Mouse (Mus musculus) liver, embryonic 12.5 days (tissue): ENCODE measurements around the gene Wdr31. TPM values are rescaled to one million over a fixed set of nuclear protein-coding genes. Genes with fewer than 3 reads are reported as not detected.
"Not testable (repeated sequence)": the region's sequence is repeated elsewhere in the genome, so short reads cannot be mapped to it uniquely, and the experiment has no call there.

ENCODE experiments used
- ATAC-seq: fragments of 200-750 bp; cut with Nextera tagmentation; 2 replicates; pipeline ENCODE4 v1.8.0; 2017; ENCODE audit warnings: moderate number of reproducible peaks, mild to moderate bottlenecking, moderate library complexity
- H3K27ac ChIP-seq: fragments of 300-500 bp; sonication (generic); 2 replicates; pipeline ENCODE4 v1.5.1; 2016; ENCODE audit warnings: mild to moderate bottlenecking
- H3K27me3 ChIP-seq: fragments of 300-500 bp; sonication (generic); replicated peaks from 2 replicates; pipeline ENCODE4 v1.6.1; 2016; ENCODE audit warnings: mild to moderate bottlenecking, moderate library complexity
- H3K36me3 ChIP-seq: fragments of 300-500 bp; sonication (generic); 2 replicates; pipeline ENCODE4 v1.6.1; 2016; ENCODE audit warnings: mild to moderate bottlenecking, moderate library complexity
- H3K4me1 ChIP-seq: fragments of 300-500 bp; sonication (generic); 2 replicates; pipeline ENCODE4 v1.6.1; 2016
- H3K4me2 ChIP-seq: fragments of 300-500 bp; sonication (generic); 2 replicates; pipeline ENCODE4 v1.6.1; 2016; ENCODE audit warnings: mild to moderate bottlenecking, moderate library complexity
- H3K4me3 ChIP-seq: fragments of 300-500 bp; sonication (generic); 2 replicates; pipeline ENCODE4 v1.5.1; 2016; ENCODE audit warnings: mild to moderate bottlenecking, moderate library complexity
- H3K9ac ChIP-seq: fragments of 300-500 bp; sonication (generic); 2 replicates; pipeline ENCODE4 v1.6.1; 2016; ENCODE audit warnings: mild to moderate bottlenecking, moderate library complexity
- H3K9me3 ChIP-seq: fragments of 300-500 bp; sonication (generic); replicated peaks from 2 replicates; pipeline ENCODE4 v1.6.1; 2016; ENCODE audit warnings: mild to moderate bottlenecking, moderate library complexity
- whole genome bisulfite sequencing: fragments of 180-500 bp; shearing (Covaris S2); methylation state at CpG from one replicate; pipeline ENCODE4 v1.1.7; 2016; ENCODE audit not compliant: insufficient replicate concordance; 5-methylcytosine and 5-hydroxymethylcytosine counted together
- polyA plus RNA-seq: library from polyadenylated mRNA; unstranded; fragments of >200 nt; fragmentation: Nextera tagmentation; extraction: Ambion mirVana; gene quantifications from 2 replicates; pipeline ENCODE4 v1.2.1, GENCODE M21; 2016

The Wdr31 gene
- polyA plus RNA-seq, 1 experiment from 2014 or later, result 2.6 TPM

GRCm38 (mm10) chr4:62492682-62493081, 22.0 kb upstream of the Wdr31 start:
- ATAC-seq, result no peak
- Histone ChIP-seq H3K4me3 (no peak overlapping the region), H3K27me3 (0 out of 2 replicates have a peak, but pooled peaks cover 15% of the 10 kb centered on the region), H3K27ac (no peak overlapping the region), H3K4me1 (0 out of 2 replicates have a peak, but pooled peaks cover 3% of the 10 kb centered on the region), H3K36me3 (no peaks in the 10 kb centered on the region), H3K4me2 (no peak overlapping the region), H3K9ac (no peak overlapping the region), H3K9me3 (no peaks in the 10 kb centered on the region)
- WGBS, result 71% methylated on average over 2 of the region's 2 CpGs

- 0 out of 2 replicates have a peak, but pooled peaks cover 5% of the 10 kb centered on the region for H3K27me3 ChIP-seq
- no peaks in the 10 kb centered on the region for H3K9me3 ChIP-seq
- H3K27ac ChIP-seq, result no peak overlapping the region
- 74% methylated on average over 2 of the region's 2 CpGs for WGBS
- no peak for ATAC-seq
- peaks cover 33% of the 10 kb centered on the region for H3K4me1 ChIP-seq
- no peak overlapping the region for H3K4me2 ChIP-seq
- no peak overlapping the region for H3K9ac ChIP-seq
- no peak overlapping the region for H3K4me3 ChIP-seq
- H3K36me3 ChIP-seq, result no peaks in the 10 kb centered on the region
These were observed 17.2 kb upstream of the Wdr31 start for GRCm38 (mm10) chr4:62487914-62488313.

- 82% methylated on average over 5 of the region's 5 CpGs for WGBS
- Histone ChIP-seq H3K36me3 (no peaks in the 10 kb centered on the region), H3K27ac (no peak overlapping the region), H3K4me3 (no peak overlapping the region), H3K4me2 (no peak overlapping the region), H3K4me1 (peaks cover 33% of the 10 kb centered on the region), H3K9me3 (no peaks in the 10 kb centered on the region), H3K27me3 (peaks cover 5% of the 10 kb centered on the region), H3K9ac (no peak overlapping the region)
- no peak for ATAC-seq
These were observed 16.5 kb upstream of the Wdr31 start for GRCm38 (mm10) chr4:62487172-62487571.

- WGBS, result 86% methylated on average over 15 of the region's 15 CpGs
- peak overlapping the region; percentile 23; the same call in 1 of the 2 replicates for H3K4me2 ChIP-seq
- ATAC-seq, result no peak
- H3K27ac ChIP-seq, result peak overlapping the region; percentile 45
- H3K4me1 ChIP-seq, result peaks cover 33% of the 10 kb centered on the region
- no peak overlapping the region for H3K9ac ChIP-seq
- no peaks in the 10 kb centered on the region for H3K36me3 ChIP-seq
- H3K9me3 ChIP-seq, result no peaks in the 10 kb centered on the region
- H3K4me3 ChIP-seq, result no peak overlapping the region
- H3K27me3 ChIP-seq, result peaks cover 15% of the 10 kb centered on the region
These were observed 15.5 kb upstream of the Wdr31 start for GRCm38 (mm10) chr4:62486162-62486696.

- Histone ChIP-seq H3K27me3 (peaks cover 21% of the 10 kb centered on the region), H3K36me3 (no peaks in the 10 kb centered on the region), H3K27ac (peak overlapping the region; percentile 61), H3K4me3 (no peak overlapping the region), H3K4me2 (peak overlapping the region; percentile 29), H3K9me3 (no peaks in the 10 kb centered on the region), H3K4me1 (peaks cover 33% of the 10 kb centered on the region), H3K9ac (peak overlapping the region; percentile 39; the same call in 1 of the 2 replicates)
- peak; percentile 88 for ATAC-seq
- 65% methylated on average over 8 of the region's 8 CpGs for WGBS
These were observed 14.9 kb upstream of the Wdr31 start for GRCm38 (mm10) chr4:62485450-62486161.

GRCm38 (mm10) chr4:62484928-62485327, 14.2 kb upstream of the Wdr31 start:
- 63% methylated on average over 3 of the region's 3 CpGs for WGBS
- peak overlapping the region; percentile 61 for H3K27ac ChIP-seq
- peaks cover 38% of the 10 kb centered on the region for H3K4me1 ChIP-seq
- no peaks in the 10 kb centered on the region for H3K36me3 ChIP-seq
- no peak overlapping the region for H3K9ac ChIP-seq
- H3K4me3 ChIP-seq, result no peak overlapping the region
- no peak overlapping the region for H3K4me2 ChIP-seq
- no peak for ATAC-seq
- peaks cover 28% of the 10 kb centered on the region for H3K27me3 ChIP-seq
- H3K9me3 ChIP-seq, result no peaks in the 10 kb centered on the region

GRCm38 (mm10) chr4:62480709-62481605, 10.3 kb upstream of the Wdr31 start:
- Histone ChIP-seq H3K4me3 (no peak overlapping the region), H3K27ac (no peak overlapping the region), H3K9me3 (no peaks in the 10 kb centered on the region), H3K4me2 (no peak overlapping the region; the same call in 1 of the 2 replicates), H3K4me1 (peaks cover 31% of the 10 kb centered on the region), H3K36me3 (no peaks in the 10 kb centered on the region), H3K9ac (no peak overlapping the region), H3K27me3 (peaks cover 48% of the 10 kb centered on the region)
- ATAC-seq, result 0 out of 2 replicates have a peak, but pooled peaks have one; percentile 7
- WGBS, result 31% methylated on average over 10 of the region's 10 CpGs

- WGBS, result 2% methylated on average over 71 of the region's 71 CpGs
- H3K4me3 ChIP-seq, result peak within 1 kb of the TSS; percentile 55
- H3K27me3 ChIP-seq, result peaks cover 48% of the 10 kb centered on the region
- H3K9me3 ChIP-seq, result no peaks in the 10 kb centered on the region
- no peaks in the 10 kb centered on the region for H3K36me3 ChIP-seq
- peak; percentile 70 for ATAC-seq
- peak within 1 kb of the TSS; percentile 86 for H3K4me2 ChIP-seq
- H3K9ac ChIP-seq, result peak within 1 kb of the TSS; percentile 43; the same call in 1 of the 2 replicates
- no peak within 1 kb of the TSS for H3K27ac ChIP-seq
- peaks cover 23% of the 10 kb centered on the region for H3K4me1 ChIP-seq
These were observed 9.4 kb upstream of the Wdr31 start, which contains the start of gene Bspry for GRCm38 (mm10) chr4:62479937-62480708. TSS of gene Bspry (plus strand) at chr4:62480053.

GRCm38 (mm10) chr4:62479593-62479936, 8.9 kb upstream of the Wdr31 start:
- H3K4me1 ChIP-seq, result peaks cover 17% of the 10 kb centered on the region
- H3K27me3 ChIP-seq, result peaks cover 48% of the 10 kb centered on the region
- 0 out of 2 replicates have a peak overlapping the region, but pooled peaks have one; percentile 43 for H3K9ac ChIP-seq
- H3K27ac ChIP-seq, H3K9me3 ChIP-seq, H3K36me3 ChIP-seq: not testable (repeated sequence)
- WGBS, result 12% methylated on average over 11 of the region's 11 CpGs
- H3K4me2 ChIP-seq, result peak overlapping the region; percentile 86
- 0 out of 2 replicates have a peak, but pooled peaks have one; percentile 8 for ATAC-seq
- peak overlapping the region; percentile 55 for H3K4me3 ChIP-seq

- Histone ChIP-seq H3K27ac (no peak overlapping the region), H3K4me2 (no peak overlapping the region), H3K36me3 (no peaks in the 10 kb centered on the region), H3K4me3 (no peak overlapping the region), H3K9ac (no peak overlapping the region), H3K9me3 (no peaks in the 10 kb centered on the region), H3K4me1 (peaks cover 23% of the 10 kb centered on the region), H3K27me3 (peaks cover 48% of the 10 kb centered on the region)
- 67% methylated on average over 6 of the region's 6 CpGs for WGBS
- ATAC-seq, result no peak
These were observed 7.0 kb upstream of the Wdr31 start for GRCm38 (mm10) chr4:62477542-62478244.

GRCm38 (mm10) chr4:62475793-62476192, 5.1 kb upstream of the Wdr31 start:
- Histone ChIP-seq H3K9me3 (no peaks in the 10 kb centered on the region), H3K27me3 (peaks cover 29% of the 10 kb centered on the region), H3K36me3 (no peaks in the 10 kb centered on the region), H3K9ac (no peak overlapping the region), H3K4me2 (no peak overlapping the region), H3K4me3 (no peak overlapping the region), H3K4me1 (peaks cover 23% of the 10 kb centered on the region), H3K27ac (no peak overlapping the region)
- WGBS, result 72% methylated on average over 6 of the region's 6 CpGs
- ATAC-seq, result no peak
